Mouse (Mus musculus) MEL (cell line): ENCODE measurements around the gene Srebf1. TPM values are rescaled to one million over a fixed set of nuclear protein-coding genes. Genes with fewer than 3 reads are reported as not detected.

Experiments used
- DNase-seq: peaks from one replicate; pipeline ENCODE4 v3.0.0; 2011; ENCODE audit warnings: low read depth, low spot score
- H3K27ac ChIP-seq: 2 replicates; pipeline ENCODE4 v1.5.1; 2012; ENCODE audit warnings: low read depth, mild to moderate bottlenecking, control low read depth, low read length, moderate library complexity; ENCODE audit not compliant: control insufficient read depth
- H3K27me3 ChIP-seq, 2 experiments: fragments of 150-350 bp in 1 of 2; sonication (generic) in 1 of 2; 2 replicates each; pipeline ENCODE4 v1.6.1; 2012; ENCODE audit warnings: low read length in 2 of 2, mild to moderate bottlenecking in 2 of 2, improper control_type of control experiment in 1 of 2, moderate library complexity in 1 of 2; ENCODE audit not compliant: insufficient read depth in 2 of 2, control insufficient read depth in 1 of 2
- H3K36me3 ChIP-seq, 2 experiments: 2 replicates each; pipeline ENCODE4 v1.6.1; 2012 to 2014; ENCODE audit warnings: low read length in 2 of 2, improper control_type of control experiment in 1 of 2, inconsistent platforms in 1 of 2, mild to moderate bottlenecking in 1 of 2; ENCODE audit not compliant: insufficient read depth in 2 of 2, control insufficient read depth in 1 of 2
- H3K4me1 ChIP-seq, 2 experiments: fragments of 150-350 bp in 1 of 2; sonication (generic) in 1 of 2; 2 replicates each; pipeline ENCODE4 v1.6.1; 2012; ENCODE audit warnings: low read length in 2 of 2, improper control_type of control experiment in 1 of 2, mild to moderate bottlenecking in 1 of 2; ENCODE audit not compliant: insufficient read depth in 2 of 2, control insufficient read depth in 1 of 2
- H3K4me3 ChIP-seq, 2 experiments: fragments of 150-350 bp in 1 of 2; sonication (generic) in 1 of 2; 2 replicates each; pipeline ENCODE4 v1.5.1; 2012; ENCODE audit warnings: low read depth in 2 of 2, low read length in 2 of 2, mild to moderate bottlenecking in 2 of 2, moderate library complexity in 2 of 2, control low read depth in 1 of 2, improper control_type of control experiment in 1 of 2; ENCODE audit not compliant: control insufficient read depth in 1 of 2, insufficient read depth in 1 of 2
- H3K79me2 ChIP-seq: 2 replicates; pipeline ENCODE4 v1.6.1; 2012; ENCODE audit warnings: mild to moderate bottlenecking, low read length, moderate library complexity; ENCODE audit not compliant: control insufficient read depth, poor library complexity, insufficient read depth
- H3K9ac ChIP-seq: 2 replicates; pipeline ENCODE4 v1.6.1; 2012; ENCODE audit warnings: low read depth, mild to moderate bottlenecking, control low read depth, low read length, moderate library complexity; ENCODE audit not compliant: control insufficient read depth, poor library complexity, severe bottlenecking
- H3K9me3 ChIP-seq: fragments of 150-350 bp; sonication (generic); replicated peaks from 2 replicates; pipeline ENCODE4 v1.6.1; 2012; ENCODE audit warnings: mild to moderate bottlenecking, low read length, improper control_type of control experiment, moderate library complexity; ENCODE audit not compliant: insufficient read depth
- CTCF ChIP-seq, 3 experiments: IDR thresholded peaks in 2 of 3; conservative IDR thresholded peaks in 1 of 3; 2 replicates each; pipeline ENCODE4 v1.5.1; 2011 to 2012; ENCODE audit warnings: low read length in 3 of 3, low read depth in 2 of 3, mild to moderate bottlenecking in 2 of 3, improper control_type of control experiment in 1 of 3, inconsistent platforms in 1 of 3, mixed read lengths in 1 of 3, moderate library complexity in 1 of 3; ENCODE audit not compliant: control insufficient read depth in 1 of 3, insufficient read depth in 1 of 3, poor library complexity in 1 of 3, severe bottlenecking in 1 of 3
- E2F4 ChIP-seq: IDR thresholded peaks from 2 replicates; pipeline ENCODE4 v1.6.1; 2011; ENCODE audit warnings: low read depth, low read length, improper control_type of control experiment, borderline replicate concordance
- ELF1 ChIP-seq: IDR thresholded peaks from 2 replicates; pipeline ENCODE4 v1.6.1; 2014; ENCODE audit warnings: low read depth, mild to moderate bottlenecking, inconsistent platforms, low read length, improper control_type of control experiment, moderate library complexity
- EP300 ChIP-seq, 2 experiments: IDR thresholded peaks; 2 replicates each; pipeline ENCODE4 v1.6.1; 2011; ENCODE audit warnings: improper control_type of control experiment in 2 of 2, low read length in 2 of 2, low read depth in 1 of 2, mild to moderate bottlenecking in 1 of 2
- ETS1 ChIP-seq: IDR thresholded peaks from 2 replicates; pipeline ENCODE4 v1.6.1; 2012; ENCODE audit warnings: low read depth, mild to moderate bottlenecking, inconsistent platforms, low read length, improper control_type of control experiment, moderate library complexity
- GATA1 ChIP-seq: IDR thresholded peaks from 2 replicates; pipeline ENCODE4 v1.6.1; 2011; ENCODE audit warnings: low read depth, low read length, improper control_type of control experiment
- KAT2A ChIP-seq: conservative IDR thresholded peaks from 2 replicates; pipeline ENCODE4 v1.6.1; 2012; ENCODE audit warnings: low read depth, low read length, improper control_type of control experiment, inconsistent platforms
- MAFK ChIP-seq: IDR thresholded peaks from 2 replicates; pipeline ENCODE4 v1.6.1; 2011; ENCODE audit warnings: low read depth, mild to moderate bottlenecking, low read length, improper control_type of control experiment, borderline replicate concordance
- MAX ChIP-seq: IDR thresholded peaks from 2 replicates; pipeline ENCODE4 v1.6.1; 2011; ENCODE audit warnings: low read length, improper control_type of control experiment
- MAZ ChIP-seq: IDR thresholded peaks from 2 replicates; pipeline ENCODE4 v1.6.1; 2012; ENCODE audit warnings: low read depth, mild to moderate bottlenecking, inconsistent platforms, low read length, improper control_type of control experiment
- MEF2A ChIP-seq: IDR thresholded peaks from 2 replicates; pipeline ENCODE4 v1.6.1; 2014; ENCODE audit warnings: low read depth, mild to moderate bottlenecking, inconsistent platforms, low read length, improper control_type of control experiment; ENCODE audit not compliant: poor library complexity, insufficient replicate concordance, severe bottlenecking; ENCODE audit errors: extremely low read depth
- MYB ChIP-seq: IDR thresholded peaks from 2 replicates; pipeline ENCODE4 v1.6.1; 2011; ENCODE audit warnings: mild to moderate bottlenecking, low read depth, low read length, improper control_type of control experiment
- NELFE ChIP-seq: IDR thresholded peaks from 2 replicates; pipeline ENCODE4 v1.6.1; 2011; ENCODE audit warnings: low read depth, low read length, improper control_type of control experiment
- POLR2A ChIP-seq, 2 experiments: IDR thresholded peaks; 2 replicates each; pipeline ENCODE4 v1.6.1; 2011 to 2012; ENCODE audit warnings: low read length in 2 of 2, mild to moderate bottlenecking in 2 of 2, control low read depth in 1 of 2, improper control_type of control experiment in 1 of 2, low read depth in 1 of 2, moderate library complexity in 1 of 2; ENCODE audit not compliant: control insufficient read depth in 1 of 2, insufficient read depth in 1 of 2, poor library complexity in 1 of 2
- RAD21 ChIP-seq: IDR thresholded peaks from 2 replicates; pipeline ENCODE4 v1.6.1; 2011; ENCODE audit warnings: mild to moderate bottlenecking, low read depth, low read length, improper control_type of control experiment
- RCOR1 ChIP-seq: IDR thresholded peaks from 2 replicates; pipeline ENCODE4 v1.6.1; 2012; ENCODE audit warnings: low read depth, mild to moderate bottlenecking, inconsistent platforms, low read length, improper control_type of control experiment
- SIN3A ChIP-seq: IDR thresholded peaks from 2 replicates; pipeline ENCODE4 v1.6.1; 2012; ENCODE audit warnings: low read length, improper control_type of control experiment, inconsistent platforms
- TBP ChIP-seq: IDR thresholded peaks from 2 replicates; pipeline ENCODE4 v1.8.0; 2011; ENCODE audit warnings: low read depth, low read length, improper control_type of control experiment
- UBTF ChIP-seq: IDR thresholded peaks from 2 replicates; pipeline ENCODE4 v1.6.1; 2012; ENCODE audit warnings: low read depth, mild to moderate bottlenecking, inconsistent platforms, low read length, improper control_type of control experiment, moderate library complexity, borderline replicate concordance; ENCODE audit not compliant: insufficient read depth
- USF1 ChIP-seq: IDR thresholded peaks from 2 replicates; pipeline ENCODE4 v1.6.1; 2014; ENCODE audit warnings: low read depth, mild to moderate bottlenecking, inconsistent platforms, low read length, improper control_type of control experiment, moderate library complexity
- ZC3H11A ChIP-seq: IDR thresholded peaks from 2 replicates; pipeline ENCODE4 v1.6.1; 2012; ENCODE audit warnings: low read depth, mild to moderate bottlenecking, inconsistent platforms, low read length, improper control_type of control experiment
- ZMIZ1 ChIP-seq: IDR thresholded peaks from 2 replicates; pipeline ENCODE4 v1.6.1; 2012; ENCODE audit warnings: low read depth, mild to moderate bottlenecking, inconsistent platforms, low read length, improper control_type of control experiment, moderate library complexity
- ZNF384 ChIP-seq: IDR thresholded peaks from 2 replicates; pipeline ENCODE4 v1.6.1; 2012; ENCODE audit warnings: low read depth, mild to moderate bottlenecking, inconsistent platforms, low read length, improper control_type of control experiment
- polyA plus RNA-seq, 2 experiments: library from polyadenylated mRNA; stranded (reverse) in 1 of 2; unstranded in 1 of 2; fragments of >175 nt in 1 of 2; fragments of >200 nt in 1 of 2; gene quantifications; 2 replicates each; pipeline versions ENCODE4 v1.2.1 to v1.2.4; 2012; ENCODE audit warnings: low replicate concordance in 2 of 2, low read depth in 1 of 2; ENCODE audit not compliant: insufficient read length in 2 of 2, insufficient read depth in 1 of 2, missing spikeins in 1 of 2
- total RNA-seq: library from RNA; depleted of rRNA; stranded (reverse); fragments of 300-350 nt; gene quantifications from 2 replicates; pipeline ENCODE4 v1.2.3, GENCODE M21; 2012

Srebf1 gene
- total and polyA plus RNA-seq, 3 experiments = 241 to 288 TPM; not detected in 1

DNA sequence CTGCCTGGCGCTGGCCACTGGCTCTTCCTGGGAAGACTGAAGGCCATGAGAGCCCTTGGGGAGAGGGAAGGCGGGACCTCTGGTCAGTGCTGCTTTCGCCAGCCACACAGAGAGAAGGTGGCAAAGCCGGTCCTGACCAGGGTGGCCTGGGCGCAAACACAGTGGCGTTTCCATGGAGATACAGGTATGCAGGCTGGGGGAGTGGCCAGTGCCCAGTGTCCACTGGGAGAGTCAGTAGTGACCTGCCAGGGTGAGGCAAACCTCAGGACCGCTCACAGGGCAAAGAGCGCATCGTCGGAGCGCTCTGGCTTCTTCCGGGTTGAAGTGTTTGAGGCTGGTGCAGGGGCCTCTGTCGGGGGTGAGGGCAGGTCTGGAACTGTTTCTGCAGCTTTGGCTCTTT is 7.4 kb upstream of the Srebf1 start:
- TF ChIP-seq E2F4 (no peak), MEF2A (no peak), MYB (no peak), USF1 (no peak), NELFE (no peak), TBP (no peak), CTCF (IDR thresholded peaks at IDR 0.05 in 2 of 3, conservative IDR thresholded peaks at IDR 0.05 in 1 of 3; ENCODE audit: control insufficient read depth in 1 of 3, insufficient read depth in 1 of 3, low read depth in 2 of 3, low read length in 3 of 3, poor library complexity in 1 of 3, severe bottlenecking in 1 of 3) (no peak), ELF1 (no peak)
- Histone ChIP-seq H3K79me2 (no peaks in the 10 kb centered on the region), H3K9ac (no peak overlapping the region), H3K4me1 (no peaks in the 10 kb centered on the region), H3K4me3 (no peak overlapping the region), H3K9me3 (no peaks in the 10 kb centered on the region), H3K27me3 (no peaks in the 10 kb centered on the region), H3K36me3 (no peaks in the 10 kb centered on the region), H3K27ac (no peak overlapping the region)
- no peak for DNase-seq

DNA sequence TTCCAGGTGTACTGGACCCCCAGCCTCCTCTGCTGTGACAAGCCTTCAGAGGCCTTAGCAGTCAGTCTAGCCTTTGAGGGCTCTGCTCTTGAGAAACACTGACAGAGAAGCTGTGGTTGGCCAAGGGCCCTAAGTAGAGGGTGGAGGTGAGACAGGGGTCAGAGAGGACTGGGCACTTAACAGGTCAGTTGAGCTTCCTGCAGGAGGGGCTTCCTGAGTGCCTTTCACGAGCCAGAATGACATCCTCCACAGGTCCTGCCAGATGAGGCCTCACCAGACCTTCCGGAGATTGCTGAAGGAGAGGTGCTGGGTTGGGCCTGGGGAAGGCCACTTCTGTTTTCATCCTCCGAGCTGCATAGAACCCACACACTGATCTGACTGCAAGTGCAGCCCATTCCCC is 6.1 kb upstream of the Srebf1 start:
- no peak overlapping the region for H3K27ac ChIP-seq
- no peak for DNase-seq
- no peaks in the 10 kb centered on the region for H3K36me3 ChIP-seq
- no peaks in the 10 kb centered on the region for H3K9me3 ChIP-seq
- no peaks in the 10 kb centered on the region for H3K27me3 ChIP-seq
- 0 out of 4 replicates have a peak, but pooled peaks cover 0 to 3% of the 10 kb centered on the region in 2 experiments for H3K4me1 ChIP-seq
- H3K4me3 ChIP-seq = no peak overlapping the region
- no peaks in the 10 kb centered on the region for H3K79me2 ChIP-seq
- TF ChIP-seq MAZ (no peak), ETS1 (no peak), GATA1 (no peak), UBTF (no peak), EP300 (IDR thresholded peaks at IDR 0.05; ENCODE audit: low read depth in 1 of 2, low read length in 2 of 2) (no peak), E2F4 (no peak), TBP (no peak), USF1 (no peak), MAFK (no peak), RAD21 (no peak), RCOR1 (no peak), POLR2A (IDR thresholded peaks at IDR 0.05; ENCODE audit: control insufficient read depth in 1 of 2, insufficient read depth in 1 of 2, low read depth in 1 of 2, low read length in 2 of 2, poor library complexity in 1 of 2) (no peak), SIN3A (no peak), CTCF (IDR thresholded peaks at IDR 0.05 in 2 of 3, conservative IDR thresholded peaks at IDR 0.05 in 1 of 3; ENCODE audit: control insufficient read depth in 1 of 3, insufficient read depth in 1 of 3, low read depth in 2 of 3, low read length in 3 of 3, poor library complexity in 1 of 3, severe bottlenecking in 1 of 3) (no peak), ELF1 (no peak), ZC3H11A (no peak), MAX (no peak), ZMIZ1 (no peak), ZNF384 (no peak), KAT2A (no peak)
- no peak overlapping the region for H3K9ac ChIP-seq
